Mouse (Mus musculus) cerebellum, adult 11-12 months (tissue): ENCODE data around the gene Bmp8b.
"Not testable (repeated sequence)": the region's sequence is repeated elsewhere in the genome, so short reads cannot be mapped to it uniquely, and the experiment has no call there.

Source experiments
- DNase-seq: peaks from one replicate; pipeline ENCODE4 v3.0.0; 2022

Bmp8b gene

DNA sequence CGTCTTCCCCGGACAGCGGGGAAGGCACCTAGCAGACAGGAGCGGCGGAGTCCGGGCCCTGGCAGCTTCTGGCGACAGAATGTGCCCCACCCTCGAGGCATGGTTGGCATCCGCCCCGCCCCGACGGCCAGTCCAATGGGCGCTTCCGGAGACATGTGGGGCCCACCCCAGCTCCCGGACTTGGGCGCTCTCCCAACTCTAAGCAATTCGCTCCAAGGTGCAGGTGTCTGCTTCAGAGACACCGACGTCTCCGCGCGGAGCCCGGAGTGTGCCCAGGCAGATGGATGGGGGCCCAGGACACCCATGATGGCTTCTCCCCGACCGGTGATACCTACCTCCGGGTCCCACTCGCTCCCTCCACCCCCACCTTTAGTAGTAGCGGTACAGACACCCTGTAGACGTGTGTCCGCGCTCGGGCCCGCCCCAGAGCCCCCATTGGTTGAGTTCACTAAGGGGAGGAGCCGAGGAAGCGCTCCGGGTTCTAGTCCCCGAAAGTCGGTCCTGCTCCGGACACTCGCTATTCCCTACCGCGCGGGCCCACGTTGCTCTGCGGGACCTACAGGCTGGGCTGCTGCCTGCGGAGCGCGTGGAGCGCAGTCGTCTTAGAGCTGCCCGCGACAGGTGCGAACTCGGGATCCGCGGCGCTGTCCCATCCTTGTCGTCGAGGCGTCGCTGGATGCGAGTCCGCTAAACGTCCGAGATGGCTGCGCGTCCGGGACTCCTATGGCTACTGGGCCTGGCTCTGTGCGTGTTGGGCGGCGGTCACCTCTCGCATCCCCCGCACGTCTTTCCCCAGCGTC lies at the start of gene Bmp8b:
Gene Bmp8b, plus strand, starts transcription at position 515 of the 800 bp plus-strand sequence.
- DNase-seq: no peak

DNA sequence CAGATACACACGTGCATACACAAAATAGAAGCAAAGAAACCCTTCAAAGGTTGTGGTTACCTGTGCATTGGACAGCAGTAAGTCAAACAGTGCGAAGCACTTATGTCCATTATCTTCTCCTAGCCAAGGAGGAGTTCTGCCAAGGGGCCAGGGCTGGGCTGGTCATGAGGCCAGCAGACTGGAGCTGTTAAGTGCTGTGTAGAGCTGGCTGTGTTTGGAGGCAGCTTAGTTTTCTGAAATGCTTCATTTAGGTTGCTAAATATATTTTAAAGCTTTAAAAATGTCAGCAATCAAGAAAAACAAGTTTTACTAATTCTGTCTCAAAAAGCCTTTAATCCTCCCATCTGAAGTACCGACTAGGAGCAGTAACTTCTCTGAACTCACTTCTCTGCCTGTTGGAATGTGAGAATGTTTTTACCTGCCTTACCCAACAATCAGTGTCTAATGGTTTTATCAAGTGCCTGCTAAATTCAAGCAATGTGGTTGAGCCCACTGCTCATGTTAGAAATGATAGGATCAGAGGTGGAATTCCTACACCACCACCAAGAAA lies 48.3 kb upstream of the Bmp8b start:
- no peak for DNase-seq

DNA sequence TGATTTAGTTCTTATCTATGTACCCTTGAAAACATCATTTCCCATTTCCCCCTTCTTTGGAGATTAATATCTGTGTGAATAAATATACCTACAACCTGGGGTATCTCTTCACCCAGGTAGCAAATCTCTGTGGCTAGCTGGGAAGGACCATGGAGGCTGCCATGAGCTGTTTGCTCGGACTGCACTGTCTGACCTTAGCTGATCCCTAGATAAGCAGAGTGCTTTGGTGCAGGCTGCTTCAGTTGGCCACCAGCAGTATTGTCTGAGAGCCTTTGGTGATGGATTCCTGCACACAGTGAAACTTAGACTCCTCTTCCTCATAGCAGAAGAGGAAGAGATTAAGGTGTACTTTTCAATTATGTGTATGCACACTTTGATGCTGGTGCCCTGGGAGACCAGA lies 47.0 kb upstream of the Bmp8b start:
- DNase-seq: no peak

DNA sequence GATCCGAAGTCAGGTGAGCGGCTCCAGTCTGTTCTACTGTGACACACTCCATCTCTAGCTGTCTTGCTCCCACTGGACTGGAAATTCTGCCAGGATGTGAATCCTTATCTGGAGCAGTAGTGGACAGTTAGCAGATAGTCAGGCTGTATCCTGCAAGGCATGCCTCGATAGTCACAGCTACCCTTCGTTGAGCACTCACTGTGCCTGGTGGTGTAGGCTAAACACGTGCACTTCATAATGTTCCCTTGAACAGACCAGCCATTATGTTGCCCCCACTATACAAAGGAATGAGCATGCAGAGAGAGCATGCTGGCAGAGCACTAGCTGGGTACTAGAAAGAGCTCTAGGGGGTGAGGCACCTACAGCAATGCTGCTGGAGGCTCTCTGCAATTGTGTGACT lies 43.2 kb upstream of the Bmp8b start:
- no peak for DNase-seq

DNA sequence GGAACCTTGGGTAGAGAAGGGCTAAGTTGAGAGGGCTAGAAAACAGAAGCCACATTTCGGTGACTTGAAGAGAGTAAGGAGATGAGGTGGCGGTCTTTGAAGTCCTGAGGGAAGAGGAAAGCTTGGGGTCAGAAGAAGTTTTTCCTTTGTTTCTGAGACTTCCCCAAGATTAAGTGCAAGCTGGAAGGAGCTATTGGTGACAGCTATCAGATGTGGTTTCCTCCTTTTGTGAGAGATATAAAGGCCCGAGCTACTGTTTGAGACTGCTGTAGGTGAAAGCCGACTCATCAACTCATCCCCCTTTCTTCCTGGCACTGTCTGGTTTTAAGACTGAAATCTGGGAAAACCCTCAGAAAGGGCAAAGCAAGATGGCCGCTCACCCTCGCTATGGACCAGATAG lies 36.3 kb upstream of the Bmp8b start:
- no peak for DNase-seq

DNA sequence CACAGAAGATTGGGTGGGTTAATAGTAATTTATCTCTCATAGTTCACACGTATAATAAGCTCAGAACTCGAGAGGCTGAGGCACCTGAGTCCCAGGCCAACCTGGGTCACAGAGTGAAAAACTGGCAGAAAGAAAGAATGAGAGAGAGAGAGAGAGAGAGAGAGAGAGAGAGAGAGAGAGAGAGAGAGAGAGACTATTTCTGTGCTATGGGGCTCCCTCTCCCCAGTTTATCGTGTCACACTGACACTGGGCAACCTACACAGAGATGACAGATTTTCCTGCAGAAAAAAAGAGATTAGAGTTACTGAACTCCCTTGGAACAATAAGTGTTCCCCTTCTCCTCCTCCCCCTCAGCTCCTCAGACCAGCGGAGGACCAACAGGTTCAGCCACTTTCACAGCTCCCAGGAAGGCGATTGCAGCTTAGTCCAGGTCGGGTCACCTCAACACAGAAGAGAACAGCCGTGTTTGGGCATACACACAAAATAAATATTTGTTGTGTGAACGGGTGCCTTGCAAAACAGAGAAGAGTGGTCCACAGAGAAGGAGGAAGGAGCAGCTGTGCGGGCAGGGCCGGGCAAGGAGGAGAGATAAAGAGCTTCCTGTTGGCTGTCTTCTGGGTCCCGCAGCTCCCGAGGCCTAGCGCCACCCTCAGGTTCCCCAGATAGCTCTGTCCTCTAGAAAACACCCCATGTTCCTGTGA lies 33.5 kb upstream of the Bmp8b start:
- no peak for DNase-seq

DNA sequence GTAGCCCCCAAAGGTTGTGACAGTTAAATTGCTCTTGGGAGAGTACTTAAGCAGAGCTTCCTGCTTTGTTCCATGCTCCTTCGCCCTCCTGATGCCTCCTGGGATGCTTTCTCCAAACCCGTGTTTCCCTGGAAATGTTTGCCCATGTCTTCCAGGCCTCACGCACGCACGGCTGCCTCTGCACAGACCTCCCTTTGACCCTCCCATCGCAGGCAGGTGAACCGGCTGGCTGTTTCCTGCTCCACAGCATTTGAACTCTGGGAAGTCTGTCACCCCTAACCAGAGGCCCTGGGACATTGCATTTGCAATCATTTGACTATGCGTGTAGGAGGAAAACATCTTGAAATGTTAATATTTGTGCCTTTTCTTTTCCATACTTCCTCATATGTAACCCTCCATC lies 28.0 kb upstream of the Bmp8b start:
- DNase-seq: no peak

DNA sequence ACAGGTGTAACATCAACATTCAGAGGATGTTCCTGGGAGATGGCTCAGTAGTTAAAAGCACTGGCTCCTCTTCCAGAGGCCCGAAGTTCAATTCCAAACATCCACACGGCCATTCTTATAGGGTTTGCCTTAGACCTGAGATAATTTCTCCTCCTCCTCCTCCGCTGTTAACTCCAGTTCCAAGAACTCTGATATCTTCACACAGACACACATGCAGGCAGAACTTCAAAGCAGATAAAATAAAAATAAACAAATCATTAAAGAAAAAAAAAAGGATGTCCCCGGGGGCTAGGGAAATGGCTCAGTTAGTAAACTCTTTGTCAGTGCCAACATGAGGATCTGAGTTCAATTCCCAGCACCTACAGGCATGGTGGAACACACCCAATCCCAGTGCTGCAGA lies 26.7 kb upstream of the Bmp8b start:
- no peak for DNase-seq

DNA sequence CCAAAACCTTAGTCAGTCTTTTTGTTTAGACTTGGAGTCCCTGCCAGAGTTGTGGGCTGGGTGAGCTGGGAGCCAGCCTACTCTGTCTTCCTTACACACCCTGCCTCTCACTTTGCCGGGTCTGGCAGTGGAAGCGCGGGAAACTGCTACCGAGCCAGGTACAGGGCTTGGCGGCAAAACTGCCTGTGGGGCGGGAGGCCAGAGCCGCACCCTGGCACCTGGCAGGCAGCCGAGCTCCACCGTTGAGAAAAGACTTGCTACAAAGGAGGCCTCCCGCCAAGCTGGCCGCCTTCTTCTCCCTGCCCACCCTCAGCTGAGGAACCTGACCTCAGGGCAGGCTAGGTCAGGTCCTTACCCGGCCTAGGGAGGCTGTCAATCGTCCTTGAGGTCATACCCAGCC lies 24.2 kb upstream of the Bmp8b start:
- DNase-seq: peak; percentile 35

DNA sequence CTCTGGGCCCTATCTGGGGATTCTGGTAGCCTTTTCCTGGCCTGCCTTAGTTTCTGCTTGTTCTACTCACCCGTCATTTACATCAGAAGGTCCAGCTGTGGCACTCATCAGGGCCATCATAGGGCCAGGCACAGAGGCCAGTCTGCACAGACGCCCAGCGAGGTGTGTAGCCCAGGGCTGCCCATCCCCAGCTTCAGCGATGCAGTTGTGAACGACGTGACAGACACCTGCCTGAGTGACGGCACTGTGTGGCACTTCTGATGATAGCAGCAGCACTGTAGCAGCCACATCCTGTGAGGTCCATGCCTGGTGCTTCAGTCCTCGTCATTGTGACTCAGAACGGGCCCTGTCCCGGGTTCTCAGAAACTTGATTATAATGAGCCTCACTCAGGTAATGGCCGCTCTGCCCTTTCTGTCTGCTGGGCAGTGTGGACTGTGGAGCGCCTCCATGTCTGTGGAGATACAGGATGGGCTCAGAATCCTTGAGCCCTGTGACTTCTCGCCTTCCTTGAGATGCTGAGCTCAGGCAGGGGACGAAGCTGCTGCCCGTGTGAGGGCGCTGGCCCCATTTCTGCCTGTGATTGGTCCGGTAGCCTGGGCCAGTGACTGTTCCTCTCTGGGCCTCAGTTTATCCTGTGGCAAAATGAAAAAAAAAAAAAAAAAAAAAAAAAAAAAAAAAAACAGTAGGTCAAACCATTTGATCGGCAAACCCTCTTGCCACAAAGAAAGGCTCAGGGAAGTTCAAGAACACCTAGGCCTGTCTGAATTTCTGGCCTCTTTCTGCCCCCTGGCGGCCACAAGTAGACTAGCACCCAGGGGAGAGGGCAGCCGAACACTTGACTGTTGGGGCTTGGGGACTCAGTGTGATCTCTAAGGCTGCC lies 22.4 kb upstream of the Bmp8b start:
- DNase-seq: peak; percentile 50

DNA sequence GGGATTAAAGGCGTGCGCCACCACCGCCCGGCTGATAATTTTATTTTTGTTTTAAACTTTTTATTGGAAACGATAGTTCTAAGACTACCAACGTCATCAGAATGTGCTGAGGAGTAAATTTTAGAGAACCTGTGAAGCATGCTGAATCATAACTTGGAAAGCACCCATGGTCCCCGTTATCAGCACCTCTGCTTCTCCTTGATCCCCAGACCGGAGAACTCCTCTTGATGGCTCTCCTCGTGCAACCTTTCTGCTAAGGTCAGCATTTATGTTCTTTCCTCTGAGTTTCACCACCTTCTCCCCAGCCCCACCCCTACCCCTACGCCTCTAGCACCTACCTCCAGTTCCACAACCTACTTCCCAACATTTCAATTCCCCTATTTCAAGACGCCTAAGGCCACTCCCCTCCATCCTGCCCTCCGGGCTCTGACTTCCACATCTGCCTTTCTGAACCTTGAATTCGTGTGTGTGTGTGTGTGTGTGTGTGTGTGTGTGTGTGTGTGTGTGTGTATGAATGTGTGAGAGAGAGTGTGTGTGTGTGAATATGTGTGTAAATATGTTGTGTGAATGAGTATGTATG lies 21.6 kb upstream of the Bmp8b start:
- DNase-seq: no peak

DNA sequence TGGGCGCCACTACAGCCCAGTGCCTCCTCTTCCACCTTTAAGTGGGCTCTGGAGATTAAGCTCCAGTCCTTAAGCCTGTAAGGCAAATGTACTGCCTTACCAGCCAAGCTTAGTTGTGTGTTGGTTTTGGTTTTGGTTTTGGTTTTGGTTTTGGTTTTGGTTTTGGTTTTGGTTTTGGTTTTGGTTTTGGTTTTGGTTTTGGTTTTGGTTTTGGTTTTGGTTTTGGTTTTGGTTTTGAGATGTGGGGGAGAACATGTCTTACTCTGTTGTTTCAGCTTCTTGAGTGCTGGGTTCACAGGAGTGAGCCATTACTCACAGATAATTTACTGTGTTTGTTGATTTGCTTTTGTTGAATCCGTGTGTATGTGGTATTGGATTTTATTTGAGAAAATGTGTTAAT lies 19.7 kb upstream of the Bmp8b start:
- DNase-seq: no peak

DNA sequence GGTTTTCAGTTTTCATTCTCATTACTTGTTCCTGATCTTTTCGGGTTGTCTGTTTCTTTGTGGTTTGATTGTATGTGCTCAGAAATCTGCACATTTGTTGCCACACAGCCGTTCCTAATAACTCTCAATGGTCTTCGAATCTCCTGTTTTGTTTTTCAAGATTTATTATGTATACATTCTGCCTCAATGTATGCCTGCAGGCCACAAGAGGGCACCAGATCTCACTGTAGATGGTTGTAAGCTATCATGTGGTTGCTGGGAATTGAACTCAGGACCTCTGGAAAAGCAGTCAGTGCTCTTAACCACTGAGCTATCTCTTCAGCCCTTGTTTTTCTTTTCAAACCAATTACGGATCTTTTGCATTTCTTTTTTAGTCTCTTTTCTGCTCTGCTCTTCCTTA lies 18.6 kb upstream of the Bmp8b start:
- DNase-seq: no peak

DNA sequence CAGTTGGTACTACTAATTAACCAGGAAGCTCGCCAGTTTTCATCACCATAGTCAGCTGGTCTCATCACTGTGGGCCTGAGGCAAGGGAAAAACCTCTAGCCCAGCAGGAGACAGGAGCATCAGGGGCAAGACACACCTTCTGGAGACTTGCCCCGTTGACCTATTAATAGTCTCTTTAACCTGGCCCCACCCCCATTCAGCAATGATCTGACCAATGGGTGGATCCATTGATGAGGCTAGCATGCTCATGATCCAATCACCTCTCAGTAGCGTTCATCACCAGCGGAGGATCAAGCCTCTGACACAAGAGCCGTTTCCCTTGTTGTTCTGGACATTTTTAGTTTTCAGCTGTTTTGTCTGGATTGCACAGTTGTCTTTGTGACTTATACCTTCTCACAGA lies 12.3 kb upstream of the Bmp8b start:
- no peak for DNase-seq

DNA sequence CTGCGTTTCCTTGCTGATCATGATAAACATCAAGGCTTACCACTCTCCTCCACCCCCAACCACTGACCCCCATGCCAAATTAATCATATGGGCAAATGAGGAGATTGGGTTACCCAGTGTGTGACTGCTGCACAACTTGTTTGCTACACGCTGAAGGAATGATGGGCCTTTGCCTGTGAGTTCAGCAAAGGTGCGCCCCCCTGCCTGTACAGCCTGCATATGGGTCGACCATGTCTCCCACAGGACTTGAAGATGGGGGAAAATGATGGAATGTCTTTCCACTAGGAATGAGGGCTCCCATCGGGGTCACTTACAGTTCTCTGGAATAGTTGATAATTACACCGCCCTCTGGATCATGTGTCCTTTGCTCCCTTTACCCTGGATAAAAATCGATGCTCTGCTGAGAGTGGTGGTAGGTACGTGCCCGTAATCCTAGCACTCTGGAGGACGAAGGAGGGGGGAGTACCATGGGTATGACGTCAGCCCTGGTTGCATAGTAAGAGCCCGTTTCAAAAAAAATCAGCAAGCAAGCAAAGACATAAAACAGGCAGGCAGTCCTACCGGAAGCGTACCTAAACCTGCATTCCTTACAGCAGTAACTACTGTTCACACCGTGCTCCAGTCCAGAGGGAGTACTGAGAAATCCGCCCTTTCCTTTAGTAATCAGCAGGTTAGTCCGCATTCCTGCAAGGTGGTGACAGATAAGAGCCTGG lies 11.7 kb upstream of the Bmp8b start:
- no peak for DNase-seq

DNA sequence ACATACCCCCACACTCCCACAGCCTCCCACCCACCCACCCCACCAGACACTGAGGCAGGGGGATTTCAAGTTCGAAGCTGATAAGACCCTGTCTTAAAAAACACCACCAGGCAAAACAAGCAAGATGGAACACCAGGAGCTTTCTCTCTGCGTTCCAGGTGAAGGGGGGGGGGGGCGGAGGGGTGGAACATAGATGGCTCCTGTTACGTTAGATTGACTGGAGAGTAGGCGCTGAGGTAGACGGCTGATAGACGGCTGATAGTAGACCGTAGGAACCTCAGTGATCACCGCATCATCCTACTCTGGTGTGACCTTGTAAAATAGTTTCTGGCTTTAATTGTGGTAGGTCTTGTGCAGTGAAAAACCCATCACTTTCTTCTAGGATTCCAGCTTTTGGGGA lies 11.1 kb upstream of the Bmp8b start:
- no peak for DNase-seq

DNA sequence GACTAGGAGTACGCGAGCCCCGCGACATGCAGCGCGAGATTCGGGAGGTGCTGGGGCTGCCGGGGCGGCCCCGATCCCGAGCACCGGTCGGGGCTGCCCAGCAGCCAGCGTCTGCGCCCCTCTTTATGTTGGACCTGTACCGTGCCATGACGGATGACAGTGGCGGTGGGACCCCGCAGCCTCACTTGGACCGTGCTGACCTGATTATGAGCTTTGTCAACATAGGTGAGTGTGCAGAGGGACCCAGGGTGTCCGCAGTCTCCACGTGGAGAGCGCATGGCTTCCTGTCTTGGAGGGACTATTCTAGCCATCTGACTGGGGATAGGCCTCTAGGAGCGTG lies 456 bp downstream of the Bmp8b start:
- no peak for DNase-seq

DNA sequence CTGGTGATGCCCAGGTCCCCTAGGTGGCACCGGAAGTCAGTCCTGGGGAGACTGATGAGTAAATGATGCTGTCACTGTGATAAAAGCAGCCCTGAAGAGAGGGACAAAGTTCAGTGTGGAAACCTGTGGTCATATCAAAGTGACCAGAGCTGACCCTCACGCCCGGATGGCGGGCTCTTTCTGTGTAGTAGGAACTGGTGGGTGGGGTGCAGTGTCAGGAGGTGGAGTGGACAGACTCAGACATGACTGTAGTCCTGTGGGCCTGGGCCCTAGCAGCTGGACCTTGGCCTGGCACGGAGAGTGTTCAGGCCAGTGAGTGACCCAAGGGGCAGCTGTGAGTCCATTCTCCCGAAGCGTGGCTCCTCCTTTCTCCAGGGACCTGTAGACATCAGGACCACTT lies 964 bp downstream of the Bmp8b start:
- DNase-seq: not testable (repeated sequence)

DNA sequence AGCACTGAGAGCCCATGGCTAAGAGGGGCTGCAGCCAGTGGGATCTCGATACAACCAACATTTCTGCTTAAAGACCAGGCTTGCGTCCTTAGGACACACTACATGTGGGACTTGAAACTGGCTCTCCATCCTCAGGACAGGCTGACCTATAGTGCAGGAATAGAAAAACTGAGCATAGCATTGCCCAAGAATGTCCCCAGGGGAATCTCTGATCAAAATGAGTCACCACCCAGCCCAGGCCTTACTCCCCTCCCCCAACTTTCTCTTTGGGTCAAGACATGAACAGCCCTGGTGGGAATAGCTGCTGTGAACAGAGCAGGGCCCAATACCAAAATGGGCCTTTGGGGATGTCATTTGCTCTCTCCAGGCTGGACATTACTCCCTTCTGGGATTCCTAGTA lies 1.9 kb downstream of the Bmp8b start:
- DNase-seq: no peak

DNA sequence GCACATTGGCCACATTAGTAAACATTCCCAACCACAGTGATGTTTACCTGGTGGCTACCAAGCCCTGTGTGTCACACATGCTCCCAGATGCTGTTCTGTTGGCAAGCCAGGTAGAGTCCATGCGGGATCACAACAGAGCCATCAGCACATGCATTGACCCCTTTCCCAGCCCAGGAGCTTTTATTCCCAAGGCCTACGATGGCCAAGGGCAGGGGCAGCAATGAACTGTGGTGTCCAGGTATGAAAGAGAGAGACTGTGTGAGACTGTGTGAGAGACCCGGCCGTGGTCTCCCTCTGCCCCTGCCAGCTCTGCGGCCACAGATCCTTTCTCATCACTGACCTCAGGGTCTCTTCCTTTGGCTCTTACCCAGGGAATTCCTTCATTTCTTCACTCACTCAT lies 3.1 kb downstream of the Bmp8b start:
- DNase-seq: no peak

DNA sequence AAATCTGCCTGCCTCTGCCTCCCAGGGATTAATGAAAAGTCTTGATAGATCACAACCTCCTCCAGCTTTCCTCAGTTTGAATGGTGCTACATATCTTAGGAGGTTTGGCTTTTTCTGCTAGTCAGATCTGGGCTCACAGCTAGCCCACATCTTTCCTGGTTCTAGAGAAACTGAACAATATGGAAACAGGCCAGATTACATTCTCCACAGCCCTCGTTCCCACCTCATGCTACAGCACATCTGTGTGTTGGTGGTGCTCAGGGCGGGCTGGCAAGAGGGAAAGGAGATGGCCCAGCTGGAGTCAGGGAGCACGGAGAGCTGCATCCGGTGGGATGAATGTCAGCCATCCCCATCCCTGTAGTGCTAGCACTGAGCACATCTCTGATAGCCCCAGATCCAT lies 5.8 kb downstream of the Bmp8b start:
- DNase-seq: no peak

DNA sequence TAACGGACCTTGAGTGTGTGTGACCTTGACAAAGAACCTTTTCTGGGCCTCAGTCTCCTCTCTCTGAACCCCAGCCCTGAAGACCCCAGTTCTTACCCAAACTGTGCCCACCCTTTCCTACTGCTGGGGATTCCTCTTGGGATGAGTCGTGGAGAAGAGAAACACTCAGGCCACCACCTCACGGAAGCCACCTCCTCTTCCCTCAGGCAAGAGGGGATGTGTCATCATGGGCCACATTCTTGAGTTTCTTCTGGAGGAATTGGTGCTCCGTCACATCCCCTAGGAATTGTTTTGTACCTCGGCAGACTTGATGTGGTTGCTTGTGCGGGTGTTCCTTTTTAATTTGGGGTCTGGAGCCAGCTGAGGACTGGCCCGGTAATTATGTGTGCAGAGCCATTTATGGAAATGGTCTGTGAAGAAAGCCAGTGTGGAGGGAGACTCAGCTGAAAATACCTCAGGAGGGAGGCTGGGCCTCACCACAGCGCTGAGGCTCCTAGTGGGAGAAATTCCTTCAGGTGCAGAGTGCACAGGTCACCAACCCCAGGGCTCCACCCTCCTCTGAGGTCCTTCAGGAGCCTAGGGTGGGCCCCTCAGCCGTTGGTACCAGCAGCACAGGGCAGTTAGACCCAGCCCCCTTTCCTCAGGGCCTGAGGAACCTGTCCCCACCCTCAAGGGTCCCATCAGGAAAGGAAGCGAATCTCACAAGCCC lies 6.5 kb downstream of the Bmp8b start:
- not testable (repeated sequence) for DNase-seq
